ENCODE assay signal across 8 mouse cellular contexts in genomic region chr15:78447746-78448535, GRCm38 (mm10). TPM values are rescaled to one million over a fixed set of nuclear protein-coding genes. Genes with fewer than 3 reads are reported as not detected.
DNase-seq lines count a peak whose midpoint lies in the region; ATAC-seq and TF ChIP-seq lines count a peak whose summit lies in the region.

No protein-coding gene starts in this region.

- H3K9ac ChIP-seq in heart, embryonic 13.5 days: peak overlapping the region; percentile 78
- no peak overlapping the region for H3K9ac ChIP-seq in kidney, postnatal 0 days (ENCODE audit: low read depth, low read length)
- peak overlapping the region; percentile 30 for H3K9ac ChIP-seq in liver, embryonic 11.5 days (ENCODE audit: low read depth, low read length)

- WGBS in heart, embryonic 13.5 days: under 1% methylated on average over 22 of the region's 22 CpGs
- WGBS in kidney, postnatal 0 days: under 1% methylated on average over 22 of the region's 22 CpGs
- WGBS in liver, embryonic 11.5 days: 1% methylated on average over 22 of the region's 22 CpGs

- DNase-seq in CD4-positive, CD25-positive, alpha-beta regulatory T cell, adult 2 months (ENCODE audit: low read depth, low spot score): peak; percentile 94
- DNase-seq in kidney, postnatal 0 days (ENCODE audit: low spot score): peak; percentile 97
- peak; percentile 93 for DNase-seq in liver, embryonic 11.5 days (ENCODE audit: low spot score)
- peak; percentile 92 to 99 for DNase-seq in spleen, postnatal 4 days (ENCODE audit: low spot score in 2 of 2)

- H3K4me1 ChIP-seq in brown adipose tissue, adult 24 weeks (ENCODE audit: control insufficient read depth, insufficient read depth, insufficient read length, low read length): peaks cover 15% of the 10 kb centered on the region
- peaks cover 51% of the 10 kb centered on the region for H3K4me1 ChIP-seq in heart, embryonic 13.5 days
- H3K4me1 ChIP-seq in kidney, postnatal 0 days (replicated peaks; ENCODE audit: insufficient read depth, low read length): no peaks in the 10 kb centered on the region
- H3K4me1 ChIP-seq in liver, embryonic 11.5 days (replicated peaks; ENCODE audit: control insufficient read depth, insufficient read depth, low read length): peaks cover 19% of the 10 kb centered on the region

- no peaks in the 10 kb centered on the region for H3K9me3 ChIP-seq in heart, embryonic 13.5 days
- no peaks in the 10 kb centered on the region for H3K9me3 ChIP-seq in kidney, postnatal 0 days (replicated peaks; ENCODE audit: low read length)
- H3K9me3 ChIP-seq in liver, embryonic 11.5 days (ENCODE audit: control insufficient read depth, low read length): no peaks in the 10 kb centered on the region

- TF ChIP-seq POLR2A in myocyte (IDR thresholded peaks at IDR 0.05; ENCODE audit: insufficient read length, low read depth): no peak

- H3K27ac ChIP-seq in brown adipose tissue, adult 24 weeks (replicated peaks; ENCODE audit: low read depth, low read length): peak overlapping the region; percentile 89
- H3K27ac ChIP-seq in heart, embryonic 13.5 days (replicated peaks): peak overlapping the region; percentile 87
- peak overlapping the region; percentile 58 for H3K27ac ChIP-seq in kidney, postnatal 0 days
- no peak overlapping the region; the same call in 1 of the 2 replicates for H3K27ac ChIP-seq in liver, embryonic 11.5 days (ENCODE audit: low read depth, low read length)

- peak; percentile 96 for TF ChIP-seq CTCF in kidney, postnatal 0 days (IDR thresholded peaks at IDR 0.05; ENCODE audit: low read depth)

- H3ac ChIP-seq in myocyte (ENCODE audit: control insufficient read depth, insufficient read length): no peak overlapping the region

- H3K36me3 ChIP-seq in heart, embryonic 13.5 days: no peaks in the 10 kb centered on the region
- H3K36me3 ChIP-seq in kidney, postnatal 0 days (ENCODE audit: insufficient read depth, low read length): no peaks in the 10 kb centered on the region
- no peaks in the 10 kb centered on the region for H3K36me3 ChIP-seq in liver, embryonic 11.5 days (ENCODE audit: control insufficient read depth, insufficient read depth, low read length)
- no peaks in the 10 kb centered on the region for H3K36me3 ChIP-seq in myocyte (ENCODE audit: control insufficient read depth, insufficient read depth)

- H3K4me2 ChIP-seq in heart, embryonic 13.5 days: peak overlapping the region; percentile 75
- H3K4me2 ChIP-seq in kidney, postnatal 0 days (ENCODE audit: low read length): peak overlapping the region; percentile 51
- peak overlapping the region; percentile 60 for H3K4me2 ChIP-seq in liver, embryonic 11.5 days
- peak overlapping the region; percentile 99 for H3K4me2 ChIP-seq in myocyte (ENCODE audit: low read depth)

- H3K27me3 ChIP-seq in heart, embryonic 13.5 days (replicated peaks): peaks cover 9% of the 10 kb centered on the region; the same call in 1 of the 2 replicates
- no peaks in the 10 kb centered on the region for H3K27me3 ChIP-seq in kidney, postnatal 0 days (ENCODE audit: insufficient read depth, low read length)
- H3K27me3 ChIP-seq in liver, embryonic 11.5 days (replicated peaks; ENCODE audit: control insufficient read depth, insufficient read depth, low read length): no peaks in the 10 kb centered on the region
- H3K27me3 ChIP-seq in myocyte (ENCODE audit: control insufficient read depth, insufficient read depth, insufficient read length): no peaks in the 10 kb centered on the region

- H3K4me3 ChIP-seq in brown adipose tissue, adult 24 weeks (ENCODE audit: insufficient read depth, low read depth, low read length): peak overlapping the region; percentile 50
- peak overlapping the region; percentile 45 for H3K4me3 ChIP-seq in heart, embryonic 13.5 days
- H3K4me3 ChIP-seq in kidney, postnatal 0 days (replicated peaks; ENCODE audit: low read depth, low read length): peak overlapping the region; percentile 18
- H3K4me3 ChIP-seq in liver, embryonic 11.5 days (ENCODE audit: low read depth, low read length): peak overlapping the region; percentile 31
- peak overlapping the region; percentile 5 for H3K4me3 ChIP-seq in myocyte

- H3K79me2 ChIP-seq in myocyte (ENCODE audit: control insufficient read depth, insufficient read depth): no peaks in the 10 kb centered on the region

- peak; percentile 70 for ATAC-seq in erythroid progenitor cell, adult 5-6 weeks (replicated peaks; ENCODE audit: low FRiP score, poor library complexity, severe bottlenecking)
- no peak for ATAC-seq in heart, embryonic 13.5 days (ENCODE audit: extremely low read depth, insufficient number of reproducible peaks, low FRiP score, low TSS enrichment)
- ATAC-seq in kidney, postnatal 0 days (replicated peaks; ENCODE audit: low FRiP score, low read depth): 0 out of 2 replicates have a peak, but pooled peaks have one; percentile 34
- ATAC-seq in liver, embryonic 11.5 days (replicated peaks; ENCODE audit: low FRiP score): no peak

TF ChIP-seq in myocyte, 11 proteins besides CTCF, POLR2A, EP300 and RAD21:
- TF ChIP-seq E2F4 (IDR thresholded peaks at IDR 0.05; ENCODE audit: insufficient read depth) (peak; percentile 82), TCF12 (IDR thresholded peaks at IDR 0.05; ENCODE audit: insufficient read depth, poor library complexity, severe bottlenecking) (no peak), MYOD1 (IDR thresholded peaks at IDR 0.05; ENCODE audit: control insufficient read depth in 1 of 3, insufficient read length in 2 of 3, low read depth in 2 of 3) (peak in 1 of 3 experiments; percentile 25), MYOG (IDR thresholded peaks at IDR 0.05; ENCODE audit: control insufficient read depth in 1 of 3, insufficient read depth in 1 of 3, insufficient read length in 2 of 3, low read depth in 2 of 3) (no peak)

RNA-seq across cellular contexts. Expression of gene Kctd17, which starts 19.6 kb away (rescaled TPM):
- polyA plus RNA-seq in brown adipose tissue, adult 24 weeks (2012; ENCODE audit: insufficient read depth, insufficient read length, missing spikeins): 37.9 and 42.7 TPM in 2 replicates
- 2.2 and 14.7 TPM in 2 replicates for total RNA-seq in erythroid progenitor cell, adult 5-6 weeks (2015; ENCODE audit: low replicate concordance)
- not detected in 2 replicates for total RNA-seq in erythroid progenitor cell, adult 5-6 weeks (2017; ENCODE audit: low replicate concordance)
- polyA plus RNA-seq in heart, embryonic 13.5 days (2015; fragmentation: Nextera tagmentation; extraction: Ambion mirVana): 22.5 and 23.0 TPM in 2 replicates
- polyA plus RNA-seq in kidney, postnatal 0 days (2015; fragmentation: Nextera tagmentation; extraction: Ambion mirVana): 44.8 and 47.8 TPM in 2 replicates
- 17.1 and 19.2 TPM in 2 replicates for polyA plus RNA-seq in liver, embryonic 11.5 days (2014; fragmentation: Nextera tagmentation; extraction: Ambion mirVana)
- polyA plus RNA-seq in myocyte (2012; fragmentation: generic; extraction: Trizol): 161 TPM

RNA-seq across cellular contexts. Expression of gene Tmprss6, which starts 20.5 kb away (rescaled TPM):
- polyA plus RNA-seq in brown adipose tissue, adult 24 weeks (2012; ENCODE audit: insufficient read depth, insufficient read length, missing spikeins): 0.71 and 2.0 TPM in 2 replicates
- total RNA-seq in erythroid progenitor cell, adult 5-6 weeks (2015; ENCODE audit: low replicate concordance): not detected in 2 replicates
- 0.26 TPM in 1 of 2 replicates, not detected in the other for total RNA-seq in erythroid progenitor cell, adult 5-6 weeks (2017; ENCODE audit: low replicate concordance)
- polyA plus RNA-seq in heart, embryonic 13.5 days (2015; fragmentation: Nextera tagmentation; extraction: Ambion mirVana): 0.37 and 0.45 TPM in 2 replicates
- polyA plus RNA-seq in kidney, postnatal 0 days (2015; fragmentation: Nextera tagmentation; extraction: Ambion mirVana): 0.10 and 0.24 TPM in 2 replicates
- 7.0 and 7.9 TPM in 2 replicates for polyA plus RNA-seq in liver, embryonic 11.5 days (2014; fragmentation: Nextera tagmentation; extraction: Ambion mirVana)
- 0.08 TPM for polyA plus RNA-seq in myocyte (2012; fragmentation: generic; extraction: Trizol)

RNA-seq across cellular contexts. Expression of gene Mpst, which starts 41.7 kb away (rescaled TPM):
- 22.1 and 26.4 TPM in 2 replicates for polyA plus RNA-seq in brown adipose tissue, adult 24 weeks (2012; ENCODE audit: insufficient read depth, insufficient read length, missing spikeins)
- 32.8 and 35.2 TPM in 2 replicates for total RNA-seq in erythroid progenitor cell, adult 5-6 weeks (2015; ENCODE audit: low replicate concordance)
- 45.6 and 67.9 TPM in 2 replicates for total RNA-seq in erythroid progenitor cell, adult 5-6 weeks (2017; ENCODE audit: low replicate concordance)
- polyA plus RNA-seq in heart, embryonic 13.5 days (2015; fragmentation: Nextera tagmentation; extraction: Ambion mirVana): 0.99 and 1.9 TPM in 2 replicates
- polyA plus RNA-seq in kidney, postnatal 0 days (2015; fragmentation: Nextera tagmentation; extraction: Ambion mirVana): 3.0 and 4.6 TPM in 2 replicates
- 5.1 TPM in 2 replicates for polyA plus RNA-seq in liver, embryonic 11.5 days (2014; fragmentation: Nextera tagmentation; extraction: Ambion mirVana)
- polyA plus RNA-seq in myocyte (2012; fragmentation: generic; extraction: Trizol): 77.1 TPM

RNA-seq across cellular contexts. Expression of gene Tst, which starts 42.2 kb away (rescaled TPM):
- polyA plus RNA-seq in brown adipose tissue, adult 24 weeks (2012; ENCODE audit: insufficient read depth, insufficient read length, missing spikeins): 37.0 and 39.4 TPM in 2 replicates
- 29.3 and 42.2 TPM in 2 replicates for total RNA-seq in erythroid progenitor cell, adult 5-6 weeks (2015; ENCODE audit: low replicate concordance)
- 15.8 and 20.8 TPM in 2 replicates for total RNA-seq in erythroid progenitor cell, adult 5-6 weeks (2017; ENCODE audit: low replicate concordance)
- polyA plus RNA-seq in heart, embryonic 13.5 days (2015; fragmentation: Nextera tagmentation; extraction: Ambion mirVana): 12.2 and 14.2 TPM in 2 replicates
- 128 and 131 TPM in 2 replicates for polyA plus RNA-seq in kidney, postnatal 0 days (2015; fragmentation: Nextera tagmentation; extraction: Ambion mirVana)
- polyA plus RNA-seq in liver, embryonic 11.5 days (2014; fragmentation: Nextera tagmentation; extraction: Ambion mirVana): 95.3 and 98.9 TPM in 2 replicates
- polyA plus RNA-seq in myocyte (2012; fragmentation: generic; extraction: Trizol): 9.8 TPM

RNA-seq across cellular contexts. Expression of gene Il2rb, which starts 47.1 kb away (rescaled TPM):
- 0.71 TPM in 1 of 2 replicates, not detected in the other for polyA plus RNA-seq in brown adipose tissue, adult 24 weeks (2012; ENCODE audit: insufficient read depth, insufficient read length, missing spikeins)
- 2.9 and 10.5 TPM in 2 replicates for total RNA-seq in erythroid progenitor cell, adult 5-6 weeks (2015; ENCODE audit: low replicate concordance)
- 2.2 and 3.9 TPM in 2 replicates for total RNA-seq in erythroid progenitor cell, adult 5-6 weeks (2017; ENCODE audit: low replicate concordance)
- 0.04 TPM in 1 of 2 replicates, not detected in the other for polyA plus RNA-seq in heart, embryonic 13.5 days (2015; fragmentation: Nextera tagmentation; extraction: Ambion mirVana)
- polyA plus RNA-seq in kidney, postnatal 0 days (2015; fragmentation: Nextera tagmentation; extraction: Ambion mirVana): 0.55 and 1.1 TPM in 2 replicates
- 0.07 and 0.31 TPM in 2 replicates for polyA plus RNA-seq in liver, embryonic 11.5 days (2014; fragmentation: Nextera tagmentation; extraction: Ambion mirVana)
- 0.67 TPM for polyA plus RNA-seq in myocyte (2012; fragmentation: generic; extraction: Trizol)

Comparison
In these comparisons a context has a peak if more than half of its experiments do, and no peak if none do; other contexts are left out.
1. ATAC-seq: peak in erythroid progenitor cell, adult 5-6 weeks (single experiment) and kidney, postnatal 0 days (single experiment); none in heart, embryonic 13.5 days (single experiment) and liver, embryonic 11.5 days (single experiment).
2. Peak in every context shown above with its lines, with median percentiles within 50 percentile points of each other: DNase-seq, H3K4me3 ChIP-seq and H3K4me2 ChIP-seq.